Mouse (Mus musculus): Measurements from ENCODE around the gene Sec14l4.

- TF ChIP-seq CTCF (IDR thresholded peaks at IDR 0.05; ENCODE audit: borderline replicate concordance, extremely low read depth, insufficient read depth, insufficient read length): no peak
- no peak for TF ChIP-seq POLR2A (IDR thresholded peaks at IDR 0.05; ENCODE audit: borderline replicate concordance, extremely low read depth, insufficient read depth, insufficient read length, poor library complexity, severe bottlenecking)
Measured at GRCm38 (mm10) chr11:4027066-4027465, 4.2 kb upstream of the Sec14l4 start.
